Mouse (Mus musculus) c-Kit-positive CD71-positive TER-119-negative erythroid progenitor cells, embryonic 14.5 days (primary cell): ENCODE measurements at regions not wholly inside any gene's neighbourhood (a gene's known extent, or its start where the extent isn't known, plus 50 kb on each side); places are given as distances from the start of the nearest gene placed in this dataset.

Experiments used
- DNase-seq: peaks from one replicate; pipeline ENCODE4 v3.0.0-alpha.2; 2013; ENCODE audit warnings: low read depth

DNA sequence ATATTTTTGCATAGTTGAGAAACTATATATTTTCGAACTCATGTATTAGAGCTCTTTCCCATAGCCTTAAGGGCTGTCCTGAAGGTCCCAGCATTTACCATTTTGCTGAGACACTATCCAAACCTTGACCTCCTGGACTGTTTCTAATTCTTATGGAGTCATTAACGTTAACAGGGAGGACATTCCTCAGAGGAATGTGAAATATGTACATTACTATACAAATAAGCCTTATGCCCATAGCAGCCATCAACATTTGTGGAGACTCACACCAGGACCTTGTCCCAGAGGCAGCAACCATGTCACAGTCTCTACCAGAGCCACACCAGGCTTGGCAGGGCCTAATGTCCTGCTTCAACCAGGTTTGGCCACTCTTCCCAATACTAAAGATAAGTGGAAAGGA lies 54.6 kb upstream of the Atp13a3 start:
- no peak for DNase-seq

DNA sequence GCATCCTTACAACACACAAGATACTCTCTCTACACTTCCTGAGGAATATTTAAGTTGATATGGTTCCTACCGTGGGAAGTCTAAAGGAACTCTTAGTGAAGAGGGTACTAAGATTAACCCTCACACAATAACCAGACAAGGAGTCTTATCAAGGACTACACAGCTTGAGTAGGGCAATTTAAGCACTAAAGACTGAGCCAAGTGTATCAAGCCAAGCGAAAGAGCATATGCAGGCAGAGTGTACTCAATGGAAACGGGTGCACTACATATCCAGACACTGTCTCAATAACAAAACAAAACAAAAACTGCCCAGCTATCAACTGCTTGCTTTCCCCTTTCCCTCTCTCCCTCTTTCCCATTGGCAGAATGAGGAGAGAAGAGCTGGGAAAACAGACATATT lies 52.1 kb upstream of the Atp13a3 start:
- DNase-seq = no peak

DNA sequence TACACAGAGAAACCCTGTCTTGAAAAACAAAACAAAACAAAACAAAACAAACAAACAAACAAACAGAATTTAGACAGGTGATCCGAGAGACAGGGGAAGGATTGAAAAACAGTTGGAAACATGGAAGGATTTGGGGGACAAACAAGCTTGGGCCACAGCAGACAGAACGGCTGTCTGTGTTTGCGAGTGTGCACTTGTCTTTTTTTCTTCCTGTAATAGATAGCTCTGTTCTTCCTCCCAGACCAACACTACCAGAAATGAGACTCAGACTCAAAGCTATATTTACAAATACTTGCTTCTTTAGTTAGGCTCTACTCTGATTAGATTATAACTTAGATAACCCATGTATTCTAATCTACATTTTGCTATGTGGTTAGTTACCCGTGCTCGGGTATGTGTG lies 51.6 kb upstream of the Atp13a3 start:
- no peak for DNase-seq

DNA sequence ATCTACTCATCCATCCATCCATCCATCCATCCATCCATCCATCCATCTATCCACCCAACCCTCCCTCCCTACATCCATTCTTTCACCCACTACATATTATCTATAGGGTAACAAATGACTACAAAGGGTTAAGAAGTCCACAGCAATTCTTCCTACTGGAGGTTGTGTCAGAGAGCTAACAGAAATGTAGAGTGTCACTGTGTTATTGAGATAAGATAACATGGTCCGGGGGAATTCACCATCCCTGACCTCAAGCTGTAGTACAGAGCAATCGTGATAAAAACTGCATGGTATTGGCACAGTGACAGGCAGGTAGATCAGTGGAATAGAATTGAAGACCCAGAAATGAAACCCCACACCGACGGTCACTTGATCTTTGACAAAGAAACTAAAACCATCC lies 50.9 kb upstream of the Atp13a3 start:
- peak; percentile 50 for DNase-seq
